ENCODE assay signal across 8 mouse cellular contexts in genomic region chr2:25500071-25500575, GRCm38 (mm10). TPM values are rescaled to one million over a fixed set of nuclear protein-coding genes. Genes with fewer than 3 reads are reported as not detected.
DNase-seq lines count a peak whose midpoint lies in the region; ATAC-seq and TF ChIP-seq lines count a peak whose summit lies in the region.

No protein-coding gene starts in this region.

- TF ChIP-seq CTCF in testis, adult 2 months (IDR thresholded peaks at IDR 0.05; ENCODE audit: control insufficient read depth, insufficient read depth, insufficient replicate concordance, low read depth, low read length), result no peak

- TF ChIP-seq POLR2A in testis, adult 2 months (IDR thresholded peaks at IDR 0.05; ENCODE audit: control insufficient read depth, low read depth, low read length), result no peak

- no peaks in the 10 kb centered on the region for H3K9me3 ChIP-seq in forebrain, embryonic 13.5 days (replicated peaks)
- no peaks in the 10 kb centered on the region for H3K9me3 ChIP-seq in neural tube, embryonic 14.5 days (ENCODE audit: control insufficient read depth, low read length)

- ATAC-seq in forebrain, embryonic 13.5 days, result peak; percentile 31; the same call in 1 of the 2 replicates
- peak; percentile 36 for ATAC-seq in neural tube, embryonic 14.5 days (ENCODE audit: low read depth)

- H3K4me1 ChIP-seq in testis, adult 2 months (ENCODE audit: control insufficient read depth, insufficient read depth, low read length), result peaks cover 18% of the 10 kb centered on the region
- peaks cover 21% of the 10 kb centered on the region for H3K4me1 ChIP-seq in forebrain, embryonic 13.5 days
- peaks cover 13% of the 10 kb centered on the region for H3K4me1 ChIP-seq in neural tube, embryonic 14.5 days (ENCODE audit: control insufficient read depth, insufficient read depth, low read length)

- WGBS in forebrain, embryonic 13.5 days, result 72% methylated on average over 6 of the region's 6 CpGs
- WGBS in neural tube, embryonic 14.5 days, result 68% methylated on average over 6 of the region's 6 CpGs

- peak overlapping the region; percentile 98 for H3K4me2 ChIP-seq in forebrain, embryonic 13.5 days
- peak overlapping the region; percentile 54 for H3K4me2 ChIP-seq in neural tube, embryonic 14.5 days (ENCODE audit: low read depth, low read length)

- no peak for DNase-seq in testis, postnatal 10 days (ENCODE audit: low spot score)
- DNase-seq in kidney, postnatal 25 days, result peak; percentile 8 to 63
- no peak for DNase-seq in gastrocnemius, postnatal 36 days
- no peak for DNase-seq in adrenal gland, postnatal 10 days
- no peak for DNase-seq in cerebellum, postnatal 4 days (ENCODE audit: low spot score in 2 of 2)

- H3K36me3 ChIP-seq in testis, adult 2 months (ENCODE audit: control insufficient read depth, insufficient read depth, low read length), result peaks cover 2% of the 10 kb centered on the region
- peaks cover 29% of the 10 kb centered on the region for H3K36me3 ChIP-seq in forebrain, embryonic 13.5 days (ENCODE audit: poor library complexity, severe bottlenecking)
- H3K36me3 ChIP-seq in neural tube, embryonic 14.5 days (ENCODE audit: control insufficient read depth, insufficient read depth, low read length), result peaks cover 12% of the 10 kb centered on the region; the same call in 1 of the 2 replicates

- intact Hi-C loops in gastrocnemius, postnatal 36 days (cut with DNase I), result no loop called here

- peak overlapping the region; percentile 99 for H3K4me3 ChIP-seq in testis, adult 2 months (ENCODE audit: control insufficient read depth, low read depth, low read length)
- H3K4me3 ChIP-seq in forebrain, embryonic 13.5 days, result peak overlapping the region; percentile 93
- H3K4me3 ChIP-seq in neural tube, embryonic 14.5 days (ENCODE audit: low read depth, low read length), result peak overlapping the region; percentile 86; the same call in 1 of the 2 replicates

- H3K9ac ChIP-seq in forebrain, embryonic 13.5 days, result peak overlapping the region; percentile 63
- H3K9ac ChIP-seq in neural tube, embryonic 14.5 days (replicated peaks; ENCODE audit: low read depth, low read length), result peak overlapping the region; percentile 34; the same call in 1 of the 2 replicates

- peak overlapping the region; percentile 74 for H3K27ac ChIP-seq in testis, adult 2 months (ENCODE audit: control insufficient read depth, insufficient read depth, low read depth, low read length)
- peak overlapping the region; percentile 10; the same call in 1 of the 2 replicates for H3K27ac ChIP-seq in forebrain, embryonic 13.5 days
- H3K27ac ChIP-seq in neural tube, embryonic 14.5 days (ENCODE audit: low read depth, low read length), result peak overlapping the region; percentile 22; the same call in 1 of the 2 replicates

- no peaks in the 10 kb centered on the region for H3K27me3 ChIP-seq in testis, adult 2 months (ENCODE audit: control insufficient read depth, insufficient read depth, low read length)
- no peaks in the 10 kb centered on the region for H3K27me3 ChIP-seq in forebrain, embryonic 13.5 days
- H3K27me3 ChIP-seq in neural tube, embryonic 14.5 days (ENCODE audit: control insufficient read depth, insufficient read depth, low read length), result no peaks in the 10 kb centered on the region

RNA-seq across cellular contexts. Expression of gene Fbxw5, which starts 0.4 kb away (rescaled TPM):
- polyA plus RNA-seq in testis, adult 2 months (2012; rRNA removed), result 137 and 166 TPM in 2 replicates
- 97.9 and 103 TPM in 2 replicates for polyA plus RNA-seq in forebrain, embryonic 13.5 days (2015; fragmentation: Nextera tagmentation; extraction: Ambion mirVana)
- polyA plus RNA-seq in neural tube, embryonic 14.5 days (2014; fragmentation: Nextera tagmentation; extraction: Ambion mirVana), result 124 and 137 TPM in 2 replicates
- total RNA-seq in gastrocnemius, postnatal 36 days (2021), result 10 to 100 TPM; 75.3 to 83.6 TPM
- 10 to 100 TPM; 73.1 to 88.8 TPM for total RNA-seq in adrenal gland, postnatal 10 days (2021)

RNA-seq across cellular contexts. Expression of gene C8g, which starts 1.4 kb away (rescaled TPM):
- 58.4 and 70.5 TPM in 2 replicates for polyA plus RNA-seq in testis, adult 2 months (2012; rRNA removed)
- 4.2 and 5.2 TPM in 2 replicates for polyA plus RNA-seq in forebrain, embryonic 13.5 days (2015; fragmentation: Nextera tagmentation; extraction: Ambion mirVana)
- polyA plus RNA-seq in neural tube, embryonic 14.5 days (2014; fragmentation: Nextera tagmentation; extraction: Ambion mirVana), result 5.6 and 6.8 TPM in 2 replicates
- total RNA-seq in gastrocnemius, postnatal 36 days (2021), result 1 to 10 TPM; 1.4 to 1.5 TPM
- 10 to 100 TPM; 16.8 to 42.9 TPM for total RNA-seq in adrenal gland, postnatal 10 days (2021)

RNA-seq across cellular contexts. Expression of gene Lcn12, which starts 6.4 kb away (rescaled TPM):
- polyA plus RNA-seq in testis, adult 2 months (2012; rRNA removed), result 5.7 TPM in 1 of 2 replicates, not detected in the other
- not detected in 2 replicates for polyA plus RNA-seq in forebrain, embryonic 13.5 days (2015; fragmentation: Nextera tagmentation; extraction: Ambion mirVana)
- polyA plus RNA-seq in neural tube, embryonic 14.5 days (2014; fragmentation: Nextera tagmentation; extraction: Ambion mirVana), result not detected in 2 replicates
- not detected for total RNA-seq in gastrocnemius, postnatal 36 days (2021)
- not detected for total RNA-seq in adrenal gland, postnatal 10 days (2021)

RNA-seq across cellular contexts. Expression of gene Ptgds, which starts 30.3 kb away (rescaled TPM):
- 311 and 369 TPM in 2 replicates for polyA plus RNA-seq in testis, adult 2 months (2012; rRNA removed)
- polyA plus RNA-seq in forebrain, embryonic 13.5 days (2015; fragmentation: Nextera tagmentation; extraction: Ambion mirVana), result 7.6 and 9.7 TPM in 2 replicates
- polyA plus RNA-seq in neural tube, embryonic 14.5 days (2014; fragmentation: Nextera tagmentation; extraction: Ambion mirVana), result 5.6 and 87.6 TPM in 2 replicates
- total RNA-seq in gastrocnemius, postnatal 36 days (2021), result under 1 TPM in 1 of 2 experiments, not detected in 1; 0.39 TPM
- 1 to 10 TPM; 3.8 to 3.9 TPM for total RNA-seq in adrenal gland, postnatal 10 days (2021)

RNA-seq across cellular contexts. Expression of gene Paxx, which starts 39.2 kb away (rescaled TPM):
- 34.3 and 35.8 TPM in 2 replicates for polyA plus RNA-seq in testis, adult 2 months (2012; rRNA removed)
- polyA plus RNA-seq in forebrain, embryonic 13.5 days (2015; fragmentation: Nextera tagmentation; extraction: Ambion mirVana), result 62.0 and 65.9 TPM in 2 replicates
- polyA plus RNA-seq in neural tube, embryonic 14.5 days (2014; fragmentation: Nextera tagmentation; extraction: Ambion mirVana), result 94.5 and 124 TPM in 2 replicates
- 10 to 100 TPM; 13.4 to 13.6 TPM for total RNA-seq in gastrocnemius, postnatal 36 days (2021)
- total RNA-seq in adrenal gland, postnatal 10 days (2021), result 10 to 100 TPM; 33.1 to 42.3 TPM

Comparison
In these comparisons a context has a peak if more than half of its experiments do, and no peak if none do; other contexts are left out.
1. H3K27ac ChIP-seq: peak in every context shown above with its lines; median percentile 74 in testis, adult 2 months; 22 in neural tube, embryonic 14.5 days; 10 in forebrain, embryonic 13.5 days.
2. DNase-seq: peak in kidney, postnatal 25 days (2 of 2); none in testis, postnatal 10 days (single experiment), gastrocnemius, postnatal 36 days (0 of 2), adrenal gland, postnatal 10 days (single experiment) and cerebellum, postnatal 4 days (0 of 2).
3. Peak in every context shown above with its lines, with median percentiles within 50 percentile points of each other: H3K4me3 ChIP-seq.